Mouse (Mus musculus) liver, embryonic 14.5 days (tissue): ENCODE measurements around the gene Mmp7.

ENCODE experiments used
- CTCF ChIP-seq: IDR thresholded peaks from 2 replicates; pipeline ENCODE4 v1.5.1; 2016; ENCODE audit warnings: antibody characterized with exemption, low read depth, control low read depth
- EP300 ChIP-seq: IDR thresholded peaks from 2 replicates; pipeline ENCODE4 v1.6.1; 2016; ENCODE audit warnings: antibody characterized with exemption, low read depth

DNA sequence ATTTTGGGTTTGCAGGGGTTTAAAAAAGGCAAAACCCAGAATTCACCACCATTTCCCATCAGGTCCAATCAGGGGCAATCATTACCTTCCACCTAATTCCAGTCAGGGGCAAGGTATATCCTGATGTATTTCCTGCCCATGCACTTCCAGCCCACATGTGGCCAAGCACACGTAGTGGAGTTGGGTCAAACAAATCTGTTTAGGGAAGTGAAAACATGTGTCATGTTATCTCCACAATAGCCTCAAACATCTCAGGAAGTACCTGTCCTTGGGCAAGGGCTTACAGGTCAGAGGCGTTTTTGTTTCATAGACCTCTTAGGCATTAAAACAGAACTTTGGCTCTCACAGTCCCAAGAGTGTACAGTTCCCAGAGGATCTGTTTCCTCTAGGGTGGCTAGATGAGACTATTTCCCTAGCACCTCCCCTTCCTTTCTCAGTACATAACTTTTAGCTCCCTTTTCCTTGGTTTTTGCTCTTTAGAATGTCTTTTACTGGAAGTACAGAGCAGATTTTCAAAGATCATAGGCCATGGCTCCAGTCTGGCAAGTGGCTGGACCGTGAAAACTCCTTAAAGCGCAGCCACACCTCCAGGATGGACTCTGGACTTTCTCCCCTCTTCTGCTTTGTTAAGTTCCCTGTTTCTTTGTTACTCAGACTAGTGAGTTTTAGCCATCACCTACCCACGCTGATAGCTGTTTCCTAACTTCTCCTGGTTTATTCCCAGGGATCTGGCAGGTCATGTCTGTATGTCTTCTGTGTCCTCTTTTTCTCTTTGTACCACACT, 41.3 kb upstream of the Mmp7 start:
- TF ChIP-seq CTCF (no peak), EP300 (no peak)
